ENCODE assay signal across 21 mouse cellular contexts in genomic region chr12:95988669-95989288, GRCm38 (mm10).
"Had no signal": no experiment of that assay in that cellular context is flagged by ENCODE, and none has a peak within 500 bp of the region (broad histone marks: within the 10 kb centered on the region; RNA-seq: fewer than 3 reads in every experiment).

No protein-coding gene starts in this region.

- DNase-seq: liver, postnatal 0 days; lung, adult 2 months; lung, postnatal 14 days; lung, postnatal 4 days; retina, postnatal 1 day; right cerebral cortex, adult 18-20 months; right cerebral cortex, postnatal 25 days; right cerebral cortex, postnatal 4 days; spleen, adult 18-20 months; thymus, adult 18-20 months; thymus, postnatal 14 days; thymus, postnatal 36 days had no signal

- H3K9me3 ChIP-seq: lung, embryonic 15.5 days; megakaryocyte, embryonic 14.5 days; midbrain, embryonic 13.5 days; midbrain, embryonic 15.5 days; neural tube, embryonic 13.5 days; neural tube, embryonic 15.5 days had no signal

- H3K27me3 ChIP-seq: lung, embryonic 15.5 days; megakaryocyte, embryonic 14.5 days; midbrain, embryonic 13.5 days; midbrain, embryonic 15.5 days; neural tube, embryonic 13.5 days; neural tube, embryonic 15.5 days had no signal

- H3K4me2 ChIP-seq: lung, embryonic 15.5 days; midbrain, embryonic 11.5 days; midbrain, embryonic 13.5 days; midbrain, embryonic 15.5 days; neural tube, embryonic 13.5 days; neural tube, embryonic 15.5 days had no signal

- H3K9ac ChIP-seq: liver, postnatal 0 days; lung, embryonic 15.5 days; midbrain, embryonic 13.5 days; midbrain, embryonic 15.5 days; neural tube, embryonic 13.5 days; neural tube, embryonic 15.5 days had no signal

- H3K4me1 ChIP-seq: lung, embryonic 15.5 days; megakaryocyte, embryonic 14.5 days; midbrain, embryonic 13.5 days; midbrain, embryonic 15.5 days; neural tube, embryonic 13.5 days; neural tube, embryonic 15.5 days had no signal

- ATAC-seq: liver, postnatal 0 days; lung, postnatal 0 days; midbrain, embryonic 13.5 days; midbrain, embryonic 15.5 days had no signal

- H3K4me3 ChIP-seq: lung, embryonic 15.5 days; megakaryocyte, embryonic 14.5 days; midbrain, embryonic 13.5 days; midbrain, embryonic 15.5 days; myocyte; neural tube, embryonic 13.5 days; neural tube, embryonic 15.5 days had no signal

- H3K36me3 ChIP-seq: lung, embryonic 15.5 days; midbrain, embryonic 13.5 days; midbrain, embryonic 15.5 days; neural tube, embryonic 13.5 days; neural tube, embryonic 15.5 days had no signal

- H3K27ac ChIP-seq: lung, embryonic 15.5 days; midbrain, embryonic 13.5 days; midbrain, embryonic 15.5 days; neural tube, embryonic 13.5 days; neural tube, embryonic 15.5 days had no signal
